Mouse (Mus musculus) neural tube, embryonic 12.5 days (tissue): ENCODE results near the gene Cdk19. TPM values are rescaled to one million over a fixed set of nuclear protein-coding genes. Genes with fewer than 3 reads are reported as not detected.

ENCODE experiments used
- ATAC-seq: fragments of 200-750 bp; cut with Nextera tagmentation; 2 replicates; pipeline ENCODE4 v1.8.0; 2017; ENCODE audit warnings: low read depth, mild to moderate bottlenecking, moderate TSS enrichment, moderate library complexity; ENCODE audit not compliant: low FRiP score
- H3K27ac ChIP-seq: fragments of 300-500 bp; sonication (generic); 2 replicates; pipeline ENCODE4 v1.5.1; 2016
- H3K27me3 ChIP-seq: fragments of 300-500 bp; sonication (generic); replicated peaks from 2 replicates; pipeline ENCODE4 v1.6.1; 2016; ENCODE audit warnings: mild to moderate bottlenecking
- H3K36me3 ChIP-seq: fragments of 300-500 bp; sonication (generic); 2 replicates; pipeline ENCODE4 v1.6.1; 2016; ENCODE audit warnings: mild to moderate bottlenecking
- H3K4me1 ChIP-seq: fragments of 300-500 bp; sonication (generic); 2 replicates; pipeline ENCODE4 v1.6.1; 2016
- H3K4me2 ChIP-seq: fragments of 300-500 bp; sonication (generic); replicated peaks from 2 replicates; pipeline ENCODE4 v1.6.1; 2016; ENCODE audit warnings: mild to moderate bottlenecking
- H3K4me3 ChIP-seq: fragments of 300-500 bp; sonication (generic); 2 replicates; pipeline ENCODE4 v1.5.1; 2016
- H3K9ac ChIP-seq: fragments of 300-500 bp; sonication (generic); 2 replicates; pipeline ENCODE4 v1.6.1; 2016; ENCODE audit warnings: mild to moderate bottlenecking
- H3K9me3 ChIP-seq: fragments of 300-500 bp; sonication (generic); 2 replicates; pipeline ENCODE4 v1.6.1; 2016; ENCODE audit warnings: mild to moderate bottlenecking
- WGBS: fragments of 180-500 bp; shearing (Covaris S2); methylation state at CpG from one replicate; pipeline ENCODE4 v1.1.7; 2016; 5-methylcytosine and 5-hydroxymethylcytosine counted together
- polyA plus RNA-seq: library from polyadenylated mRNA; unstranded; fragments of >200 nt; fragmentation: Nextera tagmentation; extraction: Ambion mirVana; gene quantifications from 2 replicates; pipeline ENCODE4 v1.2.1, GENCODE M21; 2016

The Cdk19 gene
- polyA plus RNA-seq, 1 experiment from 2014 or later = 12.9 TPM

GRCm38 (mm10) chr10:40374828-40375227 lies 35.5 kb downstream of the Cdk19 start:
- H3K4me3 ChIP-seq = no peak overlapping the region
- no peak overlapping the region for H3K9ac ChIP-seq
- no peak overlapping the region for H3K4me2 ChIP-seq
- no peak overlapping the region for H3K27ac ChIP-seq
- 87% methylated on average over 7 of the region's 7 CpGs for WGBS
- H3K27me3 ChIP-seq = no peaks in the 10 kb centered on the region
- H3K36me3 ChIP-seq = no peaks in the 10 kb centered on the region
- H3K4me1 ChIP-seq = peaks cover 8% of the 10 kb centered on the region; the same call in 1 of the 2 replicates
- no peaks in the 10 kb centered on the region for H3K9me3 ChIP-seq
- no peak for ATAC-seq

GRCm38 (mm10) chr10:40376286-40376685 lies 36.9 kb downstream of the Cdk19 start:
- Histone ChIP-seq H3K36me3 (no peaks in the 10 kb centered on the region), H3K9me3 (no peaks in the 10 kb centered on the region), H3K27ac (no peak overlapping the region), H3K27me3 (no peaks in the 10 kb centered on the region), H3K4me3 (no peak overlapping the region), H3K4me1 (peaks cover 8% of the 10 kb centered on the region; the same call in 1 of the 2 replicates), H3K4me2 (no peak overlapping the region), H3K9ac (no peak overlapping the region)
- no peak for ATAC-seq
- 77% methylated on average over 3 of the region's 3 CpGs for WGBS

- no peak overlapping the region for H3K9ac ChIP-seq
- H3K4me3 ChIP-seq = no peak overlapping the region
- H3K27ac ChIP-seq = no peak overlapping the region
- no peaks in the 10 kb centered on the region for H3K36me3 ChIP-seq
- H3K9me3 ChIP-seq = no peaks in the 10 kb centered on the region
- H3K4me2 ChIP-seq = no peak overlapping the region
- 95% methylated on average over 4 of the region's 4 CpGs for WGBS
- no peaks in the 10 kb centered on the region for H3K4me1 ChIP-seq
- H3K27me3 ChIP-seq = no peaks in the 10 kb centered on the region
- no peak for ATAC-seq
These were observed 38.9 kb downstream of the Cdk19 start for GRCm38 (mm10) chr10:40378284-40378683.

GRCm38 (mm10) chr10:40379682-40380081 lies 40.3 kb downstream of the Cdk19 start:
- Histone ChIP-seq H3K9ac (no peak overlapping the region), H3K4me1 (no peaks in the 10 kb centered on the region), H3K27ac (no peak overlapping the region), H3K9me3 (no peaks in the 10 kb centered on the region), H3K4me3 (no peak overlapping the region), H3K36me3 (no peaks in the 10 kb centered on the region), H3K4me2 (no peak overlapping the region), H3K27me3 (no peaks in the 10 kb centered on the region)
- no peak for ATAC-seq
- WGBS = 67% methylated on average over 1 of the region's 1 CpGs

- Histone ChIP-seq H3K9me3 (no peaks in the 10 kb centered on the region), H3K4me3 (no peak overlapping the region), H3K4me2 (no peak overlapping the region), H3K4me1 (no peaks in the 10 kb centered on the region), H3K27ac (no peak overlapping the region), H3K9ac (no peak overlapping the region), H3K36me3 (no peaks in the 10 kb centered on the region), H3K27me3 (no peaks in the 10 kb centered on the region)
- ATAC-seq = no peak
- 87% methylated on average over 3 of the region's 3 CpGs for WGBS
These were observed 46.0 kb downstream of the Cdk19 start for GRCm38 (mm10) chr10:40385397-40385796.

- H3K27ac ChIP-seq = no peak overlapping the region
These were observed 46.8 kb downstream of the Cdk19 start for GRCm38 (mm10) chr10:40386126-40386525.

GRCm38 (mm10) chr10:40393447-40394143 lies 54.2 kb downstream of the Cdk19 start:
- ATAC-seq = no peak
- H3K4me2 ChIP-seq = no peak overlapping the region
- WGBS = 87% methylated on average over 2 of the region's 2 CpGs
- no peak overlapping the region for H3K27ac ChIP-seq
- H3K9me3 ChIP-seq = no peaks in the 10 kb centered on the region
- H3K27me3 ChIP-seq = no peaks in the 10 kb centered on the region
- no peaks in the 10 kb centered on the region; the same call in 1 of the 2 replicates for H3K4me1 ChIP-seq
- H3K4me3 ChIP-seq = no peak overlapping the region
- H3K36me3 ChIP-seq = peaks cover 4% of the 10 kb centered on the region; the same call in 1 of the 2 replicates
- no peak overlapping the region for H3K9ac ChIP-seq

More at GRCm38 (mm10) chr10:40386126-40386525, 46.8 kb downstream of the Cdk19 start:
- ATAC-seq = no peak
- Histone ChIP-seq H3K4me2 (no peak overlapping the region), H3K36me3 (no peaks in the 10 kb centered on the region), H3K9me3 (no peaks in the 10 kb centered on the region), H3K4me1 (no peaks in the 10 kb centered on the region), H3K4me3 (no peak overlapping the region), H3K27me3 (no peaks in the 10 kb centered on the region), H3K9ac (no peak overlapping the region)
- 98% methylated on average over 4 of the region's 4 CpGs for WGBS

GRCm38 (mm10) chr10:40398842-40399241 lies 59.5 kb downstream of the Cdk19 start:
- no peak for ATAC-seq
- no peak overlapping the region for H3K9ac ChIP-seq
- 88% methylated on average over 3 of the region's 3 CpGs for WGBS
- H3K4me2 ChIP-seq = no peak overlapping the region
- H3K27me3 ChIP-seq = no peaks in the 10 kb centered on the region
- H3K9me3 ChIP-seq = no peaks in the 10 kb centered on the region
- H3K27ac ChIP-seq = no peak overlapping the region
- peaks cover 7% of the 10 kb centered on the region; the same call in 1 of the 2 replicates for H3K36me3 ChIP-seq
- H3K4me3 ChIP-seq = no peak overlapping the region
- no peaks in the 10 kb centered on the region for H3K4me1 ChIP-seq

- H3K9ac ChIP-seq = no peak overlapping the region
- no peak overlapping the region for H3K4me2 ChIP-seq
- peaks cover 7% of the 10 kb centered on the region; the same call in 1 of the 2 replicates for H3K36me3 ChIP-seq
- no peak overlapping the region for H3K27ac ChIP-seq
- H3K4me1 ChIP-seq = no peaks in the 10 kb centered on the region
- no peak for ATAC-seq
- no peaks in the 10 kb centered on the region for H3K9me3 ChIP-seq
- WGBS = 82% methylated on average over 2 of the region's 2 CpGs
- H3K4me3 ChIP-seq = no peak overlapping the region
- H3K27me3 ChIP-seq = no peaks in the 10 kb centered on the region
These were observed 60.0 kb downstream of the Cdk19 start for GRCm38 (mm10) chr10:40399328-40399727.

GRCm38 (mm10) chr10:40400293-40400692 lies 60.9 kb downstream of the Cdk19 start:
- no peak overlapping the region for H3K27ac ChIP-seq
- no peak for ATAC-seq
- H3K4me1 ChIP-seq = no peaks in the 10 kb centered on the region
- no peak overlapping the region for H3K9ac ChIP-seq
- H3K36me3 ChIP-seq = peaks cover 7% of the 10 kb centered on the region; the same call in 1 of the 2 replicates
- H3K4me3 ChIP-seq = no peak overlapping the region
- no peaks in the 10 kb centered on the region for H3K9me3 ChIP-seq
- H3K27me3 ChIP-seq = no peaks in the 10 kb centered on the region
- WGBS = 83% methylated on average over 4 of the region's 4 CpGs
- no peak overlapping the region for H3K4me2 ChIP-seq

- WGBS = 95% methylated on average over 3 of the region's 3 CpGs
- Histone ChIP-seq H3K27ac (no peak overlapping the region), H3K4me2 (no peak overlapping the region), H3K36me3 (no peaks in the 10 kb centered on the region), H3K4me3 (no peak overlapping the region), H3K9ac (no peak overlapping the region), H3K4me1 (no peaks in the 10 kb centered on the region), H3K27me3 (no peaks in the 10 kb centered on the region), H3K9me3 (no peaks in the 10 kb centered on the region)
- no peak for ATAC-seq
These were observed 67.3 kb downstream of the Cdk19 start for GRCm38 (mm10) chr10:40406655-40407054.

GRCm38 (mm10) chr10:40409336-40409735 lies 70.0 kb downstream of the Cdk19 start:
- Histone ChIP-seq H3K9me3 (no peaks in the 10 kb centered on the region), H3K27me3 (no peaks in the 10 kb centered on the region), H3K4me1 (no peaks in the 10 kb centered on the region), H3K9ac (no peak overlapping the region), H3K4me3 (no peak overlapping the region), H3K4me2 (no peak overlapping the region), H3K27ac (no peak overlapping the region), H3K36me3 (no peaks in the 10 kb centered on the region; the same call in 1 of the 2 replicates)
- no peak for ATAC-seq
- WGBS = 89% methylated on average over 2 of the region's 2 CpGs

GRCm38 (mm10) chr10:40411370-40411769 lies 72.0 kb downstream of the Cdk19 start:
- over 99% methylated on average over 2 of the region's 2 CpGs for WGBS

More at GRCm38 (mm10) chr10:40411370-40411769, 72.0 kb downstream of the Cdk19 start:
- no peaks in the 10 kb centered on the region for H3K27me3 ChIP-seq
- no peak for ATAC-seq
- H3K9ac ChIP-seq = no peak overlapping the region
- H3K4me1 ChIP-seq = no peaks in the 10 kb centered on the region
- no peaks in the 10 kb centered on the region for H3K9me3 ChIP-seq
- no peak overlapping the region for H3K27ac ChIP-seq
- H3K4me2 ChIP-seq = no peak overlapping the region
- H3K4me3 ChIP-seq = no peak overlapping the region
- no peaks in the 10 kb centered on the region; the same call in 1 of the 2 replicates for H3K36me3 ChIP-seq
